Mouse (Mus musculus) embryonic fibroblast, embryonic 13.5 days (primary cell): ENCODE results near the gene Fbxl13.

Experiments
- CTCF ChIP-seq: IDR thresholded peaks from 2 replicates; pipeline ENCODE4 v1.5.1; 2011; ENCODE audit warnings: mild to moderate bottlenecking, control low read depth, low read length, moderate library complexity, borderline replicate concordance; ENCODE audit not compliant: insufficient read depth
- POLR2A ChIP-seq: IDR thresholded peaks from 2 replicates; pipeline ENCODE4 v1.6.1; 2011; ENCODE audit warnings: low read depth, mild to moderate bottlenecking, control low read depth, low read length, moderate library complexity

GRCm38 (mm10) chr5:21532921-21533320, 112.5 kb downstream of the Fbxl13 start:
- TF ChIP-seq CTCF (no peak), POLR2A (no peak)
